Mouse (Mus musculus): ENCODE results near the gene Bgn.

Gene Bgn

DNA sequence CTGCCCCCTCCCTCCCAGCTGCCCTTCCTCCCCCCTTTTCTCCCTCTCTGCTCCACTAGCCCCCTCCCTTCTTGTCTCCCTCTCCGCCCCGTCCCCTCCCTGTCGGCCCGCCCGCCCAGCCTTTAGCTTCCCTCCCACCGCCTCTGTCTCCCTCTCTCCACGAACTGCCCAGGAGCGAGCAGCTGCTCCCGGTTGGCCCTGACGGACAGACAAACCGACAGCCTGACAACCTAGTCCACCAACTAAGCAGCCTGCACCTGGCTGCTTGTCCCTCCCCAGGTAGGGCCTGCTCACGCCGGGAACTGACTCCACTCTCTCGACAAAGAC lies at the start of gene Bgn:
Gene Bgn (plus strand): TSS at position 119 of the 327 bp plus-strand sequence.
- no peak for DNase-seq

DNA sequence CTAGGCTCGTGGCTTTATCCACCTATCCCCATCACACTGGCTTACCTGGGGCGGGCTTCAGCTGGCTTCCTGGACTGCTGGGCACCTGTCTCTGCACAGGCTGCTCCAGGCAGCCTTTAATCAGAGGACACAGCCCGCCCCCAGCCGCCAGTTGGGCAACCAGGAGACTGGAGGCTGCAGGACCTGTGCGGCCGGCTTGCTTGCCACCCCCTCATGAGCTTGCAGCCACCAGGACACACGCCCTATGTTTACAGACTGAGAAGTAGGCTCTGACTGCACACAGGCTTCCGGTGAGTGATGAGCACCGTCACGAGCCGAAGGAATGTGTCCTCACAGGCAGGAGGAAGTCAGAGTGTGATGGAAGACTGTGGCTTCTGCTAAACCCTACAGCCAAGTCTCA lies 48.1 kb upstream of the Bgn start, which contains the start of gene Trex2:
Gene Trex2 (minus strand): TSS at position 93 of the 400 bp plus-strand sequence.
- DNase-seq, result no peak

DNA sequence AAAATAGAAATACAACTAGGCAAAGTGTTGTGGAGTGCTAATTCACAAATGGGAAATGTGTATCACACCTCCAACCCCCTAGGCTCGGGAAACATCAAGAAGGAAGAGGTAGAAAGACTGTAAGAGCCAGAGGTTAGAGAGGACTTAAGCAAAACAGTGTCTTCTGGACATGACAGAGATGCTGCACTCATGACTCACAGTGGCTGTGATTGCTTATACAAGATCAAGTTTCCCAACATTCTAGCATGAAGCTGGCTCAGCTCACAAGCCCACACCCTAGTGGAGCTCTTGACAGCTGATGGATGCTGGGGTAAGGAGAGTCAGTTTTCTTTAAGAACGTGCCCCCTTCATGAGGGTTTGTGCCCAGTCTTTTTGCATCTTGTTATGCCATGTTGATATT lies 42.0 kb upstream of the Bgn start:
- DNase-seq, result no peak

DNA sequence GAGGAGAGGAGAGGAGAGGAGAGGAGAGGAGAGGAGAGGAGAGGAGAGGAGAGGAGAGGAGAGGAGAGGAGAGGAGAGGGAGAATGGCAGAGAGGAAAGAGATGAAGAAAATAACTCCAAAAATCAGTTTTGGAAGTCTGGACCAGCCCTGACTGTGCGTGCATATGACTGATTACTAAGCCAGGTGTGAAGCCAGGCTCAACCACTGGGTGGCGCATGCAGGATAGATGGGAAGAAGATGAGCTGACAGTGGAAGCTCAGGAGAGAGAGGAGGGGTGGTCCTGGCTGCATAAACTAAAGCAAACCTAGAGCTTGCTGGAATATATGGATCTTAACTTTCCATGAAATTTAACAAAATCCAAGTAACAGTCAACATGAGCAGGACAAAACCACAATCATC lies 31.5 kb upstream of the Bgn start:
- peak; percentile 78 for DNase-seq

DNA sequence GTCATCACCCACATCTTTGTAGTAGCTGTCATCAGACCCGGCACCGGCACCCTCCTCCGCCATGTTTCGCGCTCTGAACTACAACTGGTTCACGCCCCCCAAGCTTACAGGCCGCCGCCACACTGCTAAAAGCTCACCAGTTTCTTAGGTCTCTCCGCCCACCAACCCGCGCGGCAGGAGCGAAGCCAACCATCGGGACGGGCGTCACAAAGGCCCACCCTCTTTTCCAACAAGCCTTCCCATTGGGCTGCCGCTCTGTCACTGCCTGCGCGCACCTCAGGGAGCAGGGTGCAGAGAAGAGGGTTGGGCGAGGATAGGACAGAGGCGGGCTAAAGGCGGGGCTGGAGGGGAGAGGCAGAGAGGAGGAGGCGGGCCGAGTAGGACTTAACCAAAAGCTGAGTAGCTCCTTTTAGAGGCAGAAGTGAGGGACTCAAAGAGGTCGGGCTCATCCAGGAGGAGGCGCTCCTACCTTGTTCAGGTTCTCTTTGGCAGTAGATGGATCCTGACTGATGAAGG lies 24.5 kb upstream of the Bgn start, which contains the start of gene Haus7:
Gene Haus7 (minus strand): TSS at position 168 of the 516 bp plus-strand sequence.
- DNase-seq, result peak; percentile 84

DNA sequence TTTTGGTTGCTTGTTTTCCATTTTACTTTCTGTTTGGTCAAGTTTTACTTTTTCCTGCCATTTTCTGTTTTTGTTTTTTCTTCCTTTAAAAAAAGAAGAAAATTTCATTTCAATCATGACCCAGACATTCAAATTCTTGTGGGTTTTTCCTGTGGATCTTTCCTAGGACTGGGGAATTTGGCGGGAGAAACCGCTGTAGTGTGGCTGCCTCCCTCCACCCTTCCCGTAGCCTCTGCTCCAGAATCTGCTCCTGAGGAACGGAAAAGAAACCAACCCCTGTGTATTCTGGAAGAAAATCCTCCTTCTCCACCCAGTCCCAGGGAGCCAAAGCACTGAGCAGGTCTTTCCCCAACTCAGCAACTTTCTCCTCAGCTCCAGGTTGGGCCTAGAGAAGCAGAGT lies 22.6 kb upstream of the Bgn start:
- DNase-seq, result no peak

DNA sequence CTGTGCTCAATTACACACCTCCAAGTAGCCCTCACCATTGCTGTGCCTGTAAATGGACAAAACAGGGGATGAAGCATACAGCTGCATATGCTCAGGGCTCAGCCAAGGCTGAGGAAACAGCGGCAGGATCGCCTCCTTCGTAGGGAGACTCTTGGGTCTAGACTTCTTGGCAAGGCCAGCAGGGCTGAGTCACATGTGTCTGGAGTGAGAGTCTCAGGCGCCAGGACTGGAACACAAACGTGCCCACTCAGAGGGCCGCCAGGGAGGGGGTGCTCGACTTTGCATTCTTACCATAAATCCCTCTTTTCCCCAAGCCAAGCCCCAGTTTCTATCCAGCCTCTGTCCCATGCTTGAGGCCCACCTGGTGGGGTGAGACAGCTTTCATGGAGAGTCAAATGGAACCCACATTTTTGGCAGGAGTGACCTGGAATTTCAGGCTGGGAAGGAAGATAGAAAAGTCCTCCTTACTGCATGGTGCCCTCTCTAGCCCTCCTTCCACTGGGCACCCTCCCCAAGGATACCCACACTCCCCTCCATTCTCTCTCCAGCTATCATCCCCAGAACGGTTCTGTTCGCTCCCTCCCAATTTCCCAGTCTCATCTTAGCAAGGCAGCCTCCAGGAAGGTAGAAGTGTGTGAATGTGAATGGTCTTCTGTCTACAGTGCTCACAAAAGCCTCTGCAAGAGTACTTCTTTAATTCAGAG lies 17.8 kb upstream of the Bgn start:
- DNase-seq, result no peak

DNA sequence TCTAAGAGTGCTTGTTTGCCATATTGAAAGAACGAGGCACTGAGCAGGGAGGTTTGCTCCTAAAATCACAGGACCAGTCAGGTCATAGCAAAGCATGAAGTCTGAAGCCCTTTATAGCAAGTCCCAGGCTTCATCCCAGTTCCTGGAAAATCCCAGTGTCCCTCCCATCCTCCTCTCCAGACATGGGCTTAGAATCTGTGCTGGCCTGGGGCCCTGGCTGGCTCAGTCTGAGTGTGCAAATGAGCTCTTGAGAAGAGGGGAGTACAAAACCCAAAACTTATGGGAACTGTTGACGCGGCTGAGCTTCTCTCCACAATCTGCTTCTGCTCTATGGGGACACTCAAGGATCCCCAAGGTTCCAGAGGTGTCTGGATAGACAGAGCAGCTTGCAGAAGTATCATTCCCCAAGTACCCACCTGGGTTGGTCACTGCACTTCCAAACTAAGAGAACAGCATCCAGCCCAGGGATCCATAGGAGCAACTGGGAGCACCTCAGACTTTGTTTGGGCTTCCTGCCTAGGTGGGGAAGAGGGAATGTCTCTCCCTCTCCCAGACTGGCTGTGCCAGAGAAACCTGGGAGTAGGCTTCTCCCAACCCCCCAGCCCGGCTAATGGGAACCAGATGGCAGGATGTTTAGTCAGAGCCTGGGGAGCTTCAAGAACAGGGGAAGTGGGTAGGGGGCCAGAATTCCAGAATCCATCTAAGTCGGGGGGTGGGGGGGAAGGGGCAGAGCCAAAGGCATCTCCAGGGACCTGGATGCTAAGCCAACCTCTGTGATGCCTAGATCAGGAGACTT lies 15.8 kb upstream of the Bgn start:
- peak; percentile 13 for DNase-seq

DNA sequence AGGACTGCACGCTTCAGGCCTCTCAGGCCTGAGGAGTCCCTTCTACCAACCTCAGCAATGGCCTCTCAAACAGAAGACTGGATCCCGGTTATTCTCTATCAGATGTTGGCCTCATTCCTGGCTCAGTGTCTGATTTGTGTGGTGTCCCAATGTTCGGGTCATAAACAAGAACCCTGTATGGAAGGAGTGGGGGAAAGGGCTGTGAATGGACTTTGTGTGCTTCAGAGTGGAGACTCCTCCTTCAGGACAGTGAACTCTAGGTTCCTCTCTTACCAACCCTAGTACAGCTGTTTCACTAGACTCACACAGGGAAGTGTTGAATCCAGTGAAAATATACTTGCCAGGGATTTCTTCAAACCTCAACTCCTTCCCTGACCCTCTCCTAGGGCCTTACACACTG lies 15.1 kb upstream of the Bgn start:
- DNase-seq, result no peak

DNA sequence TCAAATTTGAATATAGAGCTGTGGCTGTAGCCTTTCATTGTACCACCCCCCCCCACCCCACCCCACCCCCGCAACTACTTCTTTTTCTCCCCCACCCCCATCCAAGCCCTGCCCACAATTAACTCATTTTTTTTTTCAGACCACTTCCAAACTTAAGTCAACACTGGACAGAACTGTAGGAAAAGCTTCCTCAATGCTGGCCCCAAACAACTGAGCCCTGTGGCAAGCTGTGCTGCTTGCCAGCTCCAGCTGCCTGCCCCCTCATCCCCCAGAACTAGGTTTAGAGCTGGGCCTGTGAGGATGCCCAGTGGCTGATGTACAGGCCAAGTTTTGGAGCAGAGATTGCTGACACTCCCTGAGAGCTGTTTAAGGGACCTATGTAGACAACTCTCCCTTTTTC lies 14.7 kb upstream of the Bgn start:
- DNase-seq, result no peak

DNA sequence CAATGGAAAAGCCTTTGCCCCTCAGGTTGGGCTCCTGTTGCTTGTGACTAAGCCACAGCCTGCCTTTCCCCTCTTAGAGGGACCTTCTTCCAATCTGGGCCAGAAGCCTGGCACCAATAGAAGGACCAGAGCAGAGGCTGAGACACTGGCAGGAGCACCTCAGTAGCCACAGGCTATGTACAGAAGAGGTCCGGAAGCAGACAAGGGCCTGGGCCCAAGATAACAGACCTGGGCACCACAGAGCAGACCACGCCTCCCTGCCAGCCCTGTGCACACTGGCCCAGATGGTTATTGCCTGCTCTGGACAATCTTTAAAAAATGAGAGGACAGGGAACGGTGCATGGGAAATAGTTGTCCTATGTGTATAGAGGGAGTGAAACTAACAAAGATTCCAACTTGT lies 11.6 kb upstream of the Bgn start:
- no peak for DNase-seq

DNA sequence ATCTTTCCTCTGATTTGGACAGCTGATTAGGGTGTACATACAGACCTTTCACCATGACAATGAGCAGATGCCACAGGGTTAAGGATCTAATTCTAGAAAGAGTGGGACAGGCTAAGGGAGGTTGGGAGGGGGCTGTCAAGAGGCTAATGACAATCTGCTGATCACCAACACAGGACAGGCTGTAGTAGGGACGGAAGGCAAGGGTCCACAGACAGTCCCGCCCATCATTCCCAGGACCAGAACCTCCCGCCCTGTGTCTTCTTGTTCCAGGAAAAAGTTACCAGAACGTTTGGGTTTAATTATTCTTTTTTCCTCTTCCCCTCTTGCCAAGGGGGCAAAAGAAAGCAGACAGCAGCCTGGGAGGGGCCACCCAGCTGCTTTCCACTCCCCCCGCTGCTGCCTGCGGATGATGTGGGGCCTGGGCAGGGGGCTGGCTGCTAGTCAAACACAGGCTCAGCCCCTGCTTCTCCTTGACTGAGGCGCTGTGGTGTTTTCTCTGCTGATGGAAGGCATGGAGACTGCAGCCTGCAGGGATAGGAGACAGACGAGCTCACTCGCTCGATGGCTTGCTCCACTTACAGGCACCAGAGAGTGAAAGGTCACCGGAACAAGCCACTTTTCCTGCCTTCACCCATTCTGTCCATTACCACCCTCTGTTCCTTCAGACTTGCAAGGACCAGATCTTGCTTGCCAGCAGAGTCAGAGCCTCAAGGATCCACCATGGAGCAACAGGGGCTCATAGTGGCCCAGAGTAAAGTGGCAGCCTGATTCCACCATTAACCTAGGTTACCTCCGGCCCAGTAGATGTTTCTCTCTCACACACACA lies 8.8 kb upstream of the Bgn start:
- DNase-seq, result no peak

DNA sequence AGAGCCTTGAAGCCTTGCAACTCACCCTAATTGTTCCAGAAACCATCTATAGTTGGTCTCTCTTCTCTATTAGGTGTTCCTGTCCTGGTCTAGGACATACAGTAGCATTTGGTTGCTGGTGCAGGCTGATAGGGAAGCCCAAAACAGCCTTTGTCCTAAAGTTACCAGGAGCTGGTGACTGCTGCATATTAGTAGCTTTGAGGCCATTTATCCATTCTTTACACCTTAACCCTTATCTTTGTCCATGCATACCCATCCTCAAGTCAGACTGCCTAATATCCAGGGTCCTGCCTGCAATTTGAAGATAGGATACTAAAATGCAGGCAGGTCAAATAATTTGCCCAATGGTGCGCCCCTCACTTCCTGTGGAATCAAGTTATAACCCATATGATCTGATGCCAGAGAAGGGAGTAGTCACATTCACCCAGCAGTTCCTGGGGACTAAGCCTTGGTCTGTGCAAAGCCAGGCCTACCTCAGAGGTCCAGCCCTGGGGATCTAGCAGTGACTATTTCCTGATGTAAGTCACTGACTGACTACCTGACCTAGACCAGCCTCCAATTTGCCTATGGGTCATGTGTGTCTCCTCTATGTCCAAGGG lies 7.6 kb upstream of the Bgn start:
- no peak for DNase-seq

DNA sequence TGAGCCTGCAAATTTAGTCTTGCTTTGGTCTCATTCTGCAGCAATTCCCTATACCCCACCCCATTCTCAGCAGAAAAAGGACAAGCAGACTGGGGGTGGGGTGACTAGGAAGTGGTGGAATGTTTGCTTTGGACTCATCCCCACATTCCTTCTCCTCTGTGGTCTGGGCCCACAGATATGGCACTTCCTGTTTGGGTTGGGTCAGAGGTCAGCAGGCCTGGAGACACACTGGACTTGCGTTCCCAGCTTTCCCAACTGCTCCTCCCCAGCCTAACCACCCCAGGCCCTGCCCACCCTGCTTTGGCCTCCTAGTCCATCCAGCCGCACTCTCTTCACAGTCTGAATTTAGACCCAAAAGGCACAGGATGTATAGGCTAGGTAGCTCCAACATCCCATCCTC lies 6.8 kb upstream of the Bgn start:
- DNase-seq, result no peak

DNA sequence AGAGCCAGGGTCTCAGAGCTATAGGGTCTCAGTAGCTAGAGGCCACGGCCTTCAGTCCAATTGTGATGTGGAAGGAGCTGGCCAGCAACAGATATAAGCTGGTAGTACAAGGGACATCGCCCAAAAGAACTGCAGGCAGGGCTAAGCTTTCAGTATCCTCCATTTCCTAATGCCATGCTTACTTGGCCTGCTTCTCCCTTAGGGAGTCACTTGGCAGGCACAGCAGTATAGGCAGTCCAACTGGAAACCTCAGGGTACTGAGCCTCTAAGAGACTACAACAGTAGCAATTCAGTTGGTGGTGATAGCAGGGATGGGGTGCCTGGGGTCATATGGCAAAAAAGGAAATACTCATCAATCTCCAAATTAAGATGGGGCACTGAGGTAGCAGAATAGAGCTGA lies 5.9 kb upstream of the Bgn start:
- no peak for DNase-seq

DNA sequence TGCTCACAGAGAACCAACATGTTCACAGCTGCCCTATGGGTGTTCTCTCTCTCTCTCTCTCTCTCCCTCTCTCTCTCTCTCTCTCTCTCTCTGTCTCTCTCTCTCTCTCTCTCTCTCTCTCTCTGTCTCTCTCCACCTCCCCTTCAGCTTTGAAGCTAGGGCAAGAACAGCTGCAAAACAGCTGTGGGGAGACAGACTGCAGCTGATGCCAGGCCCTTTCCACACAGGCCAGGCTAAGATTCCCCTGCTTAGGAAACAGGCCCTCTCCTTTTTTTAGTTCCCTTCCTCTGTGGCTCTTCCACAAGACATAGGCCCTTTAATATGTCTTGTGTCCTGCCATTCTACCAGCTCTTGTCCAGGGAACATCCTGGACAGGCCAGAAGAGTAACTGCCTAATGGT lies 3.7 kb upstream of the Bgn start:
- DNase-seq, result no peak

DNA sequence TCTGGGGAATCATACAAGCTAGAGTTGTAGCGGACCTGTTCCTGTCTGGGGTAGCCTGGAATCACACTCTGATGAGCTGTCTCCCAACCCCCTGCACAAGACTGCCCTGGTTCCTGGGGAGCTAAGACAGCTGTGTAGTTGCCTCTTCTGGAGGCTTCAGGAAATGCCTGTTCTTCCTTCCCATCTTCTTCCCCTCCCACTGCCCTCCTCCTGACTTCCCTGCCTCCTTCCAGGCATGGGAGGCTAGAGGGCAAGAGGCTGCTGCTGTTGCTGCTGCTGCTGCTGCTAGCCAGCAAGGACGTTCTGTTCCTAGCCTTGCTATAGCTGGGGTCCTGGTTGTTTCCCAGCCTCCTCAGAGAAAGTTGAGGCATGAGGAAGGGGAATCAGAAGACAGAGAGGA lies 3.1 kb upstream of the Bgn start:
- no peak for DNase-seq

DNA sequence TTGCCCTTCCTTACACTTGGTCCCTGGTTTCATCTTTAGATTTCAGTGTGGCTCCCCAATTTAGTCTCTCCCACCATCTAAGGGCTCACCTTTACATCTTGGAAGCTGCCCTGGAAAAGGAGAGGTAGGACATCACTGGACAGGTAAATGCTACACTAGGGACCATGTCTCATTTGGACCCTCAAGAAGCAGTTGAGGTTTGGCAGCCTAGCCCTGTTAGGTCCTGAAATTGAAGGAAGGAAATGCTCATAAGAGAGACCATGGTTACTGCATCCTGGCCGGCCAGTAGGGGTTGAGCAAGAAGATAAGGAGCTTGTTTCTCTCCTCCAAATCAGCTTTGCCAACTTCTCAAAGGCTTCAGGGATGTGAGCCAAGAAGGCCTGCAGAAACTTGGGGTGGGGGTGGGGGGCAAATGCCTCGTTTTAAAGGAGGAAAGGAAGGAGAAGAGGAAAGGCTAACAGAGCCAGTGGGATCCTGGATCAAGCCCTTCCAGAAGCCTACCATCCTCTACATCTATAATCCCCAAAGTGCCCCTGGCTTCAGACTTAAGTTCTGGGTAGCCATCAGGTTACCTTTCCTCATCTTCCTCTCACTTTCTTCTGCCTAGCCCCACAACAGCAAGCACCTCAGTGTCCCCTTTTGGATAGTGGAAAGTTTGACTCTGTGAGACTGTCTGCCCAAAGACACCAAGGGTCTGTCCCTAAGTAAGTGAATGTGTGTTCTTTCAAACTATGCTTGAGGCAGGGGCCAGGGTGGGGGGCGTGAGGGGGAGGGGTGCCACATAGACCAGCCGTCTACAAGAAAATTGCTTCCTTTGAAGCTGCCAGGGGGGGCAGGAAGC lies 539 bp upstream of the Bgn start:
- no peak for DNase-seq

DNA sequence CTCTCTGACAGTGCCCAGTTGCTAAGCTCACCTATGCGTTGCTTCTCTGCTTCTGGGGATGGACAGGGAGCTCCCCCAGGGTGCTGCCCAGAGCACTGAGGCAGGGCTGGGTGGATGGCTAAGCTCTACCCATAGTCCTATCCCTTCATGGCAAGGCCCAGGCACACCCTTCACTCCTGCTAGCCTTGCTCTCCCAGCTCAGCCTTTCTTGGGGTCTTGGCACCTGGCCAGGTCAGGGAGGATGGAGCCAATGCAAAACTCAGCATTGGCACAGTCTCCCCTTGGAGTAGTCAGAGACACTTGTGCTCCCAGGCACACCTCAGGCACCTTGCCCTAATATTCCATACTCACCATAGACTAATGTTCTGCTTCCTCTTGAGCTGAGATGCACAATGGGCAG lies 674 bp downstream of the Bgn start:
- DNase-seq, result peak; percentile 13

DNA sequence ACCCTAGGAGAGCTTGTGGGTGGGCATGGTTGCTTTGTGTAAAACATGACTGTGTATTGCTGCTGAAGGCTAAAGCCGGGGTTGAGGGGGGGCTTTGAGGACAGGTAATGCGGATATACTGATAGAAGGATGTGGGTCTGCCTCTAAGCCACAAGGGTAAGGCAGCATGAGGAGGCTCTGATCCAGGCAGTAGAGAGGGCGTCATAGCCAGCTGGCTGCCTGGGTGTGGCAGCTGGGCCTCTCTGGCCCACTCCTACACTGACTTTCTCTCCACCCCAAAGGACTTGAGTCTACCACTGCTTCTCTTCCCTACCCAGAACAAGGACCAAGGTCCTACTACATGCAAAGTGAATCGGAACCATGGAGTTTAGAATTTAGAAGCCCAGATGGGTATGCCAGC lies 1.5 kb downstream of the Bgn start:
- no peak for DNase-seq

DNA sequence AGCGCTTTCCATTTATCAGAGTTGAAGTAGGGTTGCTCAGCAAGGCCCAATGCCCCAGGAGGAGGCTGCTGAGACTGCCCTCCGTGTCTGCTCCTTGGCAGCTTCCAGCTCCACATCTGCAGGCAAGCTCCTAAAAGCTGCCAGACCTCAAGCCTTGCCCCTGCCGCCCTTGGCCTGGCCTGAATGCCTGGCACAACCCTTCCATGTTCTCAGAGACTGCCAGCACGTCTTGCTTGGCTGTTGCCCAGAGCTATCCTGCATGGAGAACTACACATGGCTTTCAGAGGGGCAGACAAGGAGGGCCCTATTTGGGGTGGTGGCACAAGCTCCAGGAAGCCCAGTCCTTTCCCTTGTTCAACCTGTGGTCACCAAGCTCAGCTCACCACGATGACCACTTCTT lies 3.5 kb downstream of the Bgn start:
- DNase-seq, result no peak

DNA sequence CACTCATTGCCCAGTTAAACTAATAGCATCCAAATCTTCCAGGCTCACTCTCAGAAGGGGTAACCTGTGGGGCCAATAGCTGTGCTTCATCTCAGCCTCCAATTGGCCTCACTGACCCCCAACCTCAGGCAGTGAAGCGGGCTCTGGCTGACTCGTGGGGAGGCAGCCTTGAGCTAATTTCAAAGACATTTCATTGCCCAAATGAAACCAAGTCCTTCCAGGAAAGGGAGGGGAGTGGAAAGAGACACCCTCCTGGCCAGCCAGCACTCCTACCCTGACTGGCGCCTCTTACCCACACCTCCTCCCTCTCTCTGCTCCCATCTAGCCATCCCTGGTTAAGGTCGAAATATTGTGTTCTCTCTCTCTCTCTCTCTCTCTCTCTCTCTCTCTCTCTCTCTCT lies 6.8 kb downstream of the Bgn start:
- no peak for DNase-seq

All from right cerebral cortex, postnatal 4 days (tissue).